Comparison of ENCODE assay signal across 8 mouse cellular contexts in the genomic region with DNA sequence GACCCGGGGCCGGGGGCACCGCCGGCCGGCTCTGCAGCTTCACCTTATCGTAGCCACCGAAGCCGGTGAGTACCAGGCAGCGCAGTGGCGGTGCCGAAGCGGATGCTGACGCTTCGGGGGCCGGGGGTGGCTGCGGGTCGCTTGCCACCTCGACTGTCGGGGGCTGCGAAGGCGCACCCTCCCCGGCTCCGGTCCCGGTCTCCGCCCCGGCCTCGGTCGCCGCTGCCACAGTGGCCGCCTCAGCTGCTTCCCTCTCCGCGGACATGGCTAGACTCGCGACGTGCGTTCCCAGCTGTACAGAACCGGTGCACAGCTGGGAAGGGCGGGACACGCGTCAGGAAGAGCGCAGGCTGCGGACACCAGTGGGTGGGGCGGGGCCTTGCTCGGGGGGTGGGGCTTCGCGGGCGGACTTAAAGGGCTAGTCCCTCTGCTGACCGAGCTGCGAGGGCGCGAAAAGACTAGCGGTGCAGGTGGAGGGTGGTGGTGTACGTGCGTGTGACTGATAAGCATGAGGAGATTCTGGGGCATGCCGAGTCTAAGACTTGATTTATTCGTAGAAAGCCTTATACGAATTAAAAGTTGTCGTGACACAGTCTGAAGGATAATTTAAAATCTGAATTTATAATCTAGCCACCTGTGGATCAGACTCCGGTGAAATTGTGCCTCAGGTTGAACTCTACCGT. TPM values are rescaled to one million over a fixed set of nuclear protein-coding genes. Genes with fewer than 3 reads are reported as not detected.
A peak's percentile ranks its signal among the peaks of the same experiment; 100 is the strongest.
DNase-seq lines count a peak whose midpoint lies in the region; ATAC-seq lines count a peak whose summit lies in the region.

Gene Vat1, minus strand, starts transcription at position 362 of the 683 bp plus-strand sequence.

- H3K9ac ChIP-seq in forebrain, embryonic 16.5 days (replicated peaks; ENCODE audit: low read depth, low read length): peak within 1 kb of the TSS; percentile 95
- H3K9ac ChIP-seq in hindbrain, embryonic 11.5 days (ENCODE audit: low read depth, low read length): peak within 1 kb of the TSS; percentile 83

- H3K9me3 ChIP-seq in forebrain, embryonic 16.5 days (ENCODE audit: control insufficient read depth, low read length): no peaks in the 10 kb centered on the region
- no peaks in the 10 kb centered on the region for H3K9me3 ChIP-seq in hindbrain, embryonic 11.5 days (ENCODE audit: control insufficient read depth, low read length)

- peak within 1 kb of the TSS; percentile 89 for H3K27ac ChIP-seq in forebrain, embryonic 16.5 days (ENCODE audit: low read length)
- peak within 1 kb of the TSS; percentile 93 for H3K27ac ChIP-seq in hindbrain, embryonic 11.5 days (ENCODE audit: low read depth, low read length)

- peaks cover 7% of the 10 kb centered on the region; the same call in 1 of the 2 replicates for H3K36me3 ChIP-seq in forebrain, embryonic 16.5 days (ENCODE audit: control insufficient read depth, insufficient read depth)
- H3K36me3 ChIP-seq in hindbrain, embryonic 11.5 days (ENCODE audit: control insufficient read depth, insufficient read depth, low read length): 0 out of 2 replicates have a peak, but pooled peaks cover 2% of the 10 kb centered on the region

- DNase-seq in ES-CJ7 (ENCODE audit: low read depth, low spot score): peak; percentile 67
- DNase-seq in brain, embryonic 18.5 days (ENCODE audit: low read depth, low spot score): peak; percentile 49
- no peak for DNase-seq in hindbrain, embryonic 11.5 days (ENCODE audit: low spot score)
- DNase-seq in layer of hippocampus, postnatal 14 days (ENCODE audit: low spot score in 2 of 2): peak; percentile 34 to 57
- peak; percentile 67 for DNase-seq in lung, postnatal 25 days (ENCODE audit: low spot score)
- DNase-seq in retina, adult 2 months (ENCODE audit: low read depth, low spot score): peak; percentile 64
- DNase-seq in thymus, postnatal 25 days: peak; percentile 69

- H3K4me1 ChIP-seq in forebrain, embryonic 16.5 days (replicated peaks; ENCODE audit: control insufficient read depth, insufficient read depth, low read length): peaks cover 52% of the 10 kb centered on the region
- H3K4me1 ChIP-seq in hindbrain, embryonic 11.5 days (replicated peaks; ENCODE audit: control insufficient read depth, insufficient read depth, low read length): peaks cover 24% of the 10 kb centered on the region

- peak within 1 kb of the TSS; percentile 89 for H3K4me2 ChIP-seq in forebrain, embryonic 16.5 days (ENCODE audit: low read length)
- peak within 1 kb of the TSS; percentile 88 for H3K4me2 ChIP-seq in hindbrain, embryonic 11.5 days (replicated peaks; ENCODE audit: low read depth, low read length)

- no peaks in the 10 kb centered on the region for H3K27me3 ChIP-seq in forebrain, embryonic 16.5 days (replicated peaks; ENCODE audit: control insufficient read depth, insufficient read depth, low read length)
- no peaks in the 10 kb centered on the region for H3K27me3 ChIP-seq in hindbrain, embryonic 11.5 days (ENCODE audit: control insufficient read depth, insufficient read depth, low read length)

- ATAC-seq in forebrain, embryonic 16.5 days: peak; percentile 61
- peak; percentile 59 for ATAC-seq in hindbrain, embryonic 11.5 days (ENCODE audit: low FRiP score)

- H3K4me3 ChIP-seq in forebrain, embryonic 16.5 days (replicated peaks; ENCODE audit: low read length): peak within 1 kb of the TSS; percentile 94
- peak within 1 kb of the TSS; percentile 93 for H3K4me3 ChIP-seq in hindbrain, embryonic 11.5 days (ENCODE audit: low read depth, low read length)

- WGBS in forebrain, embryonic 16.5 days: 1% methylated on average over 60 of the region's 60 CpGs
- WGBS in hindbrain, embryonic 11.5 days: under 1% methylated on average over 59 of the region's 60 CpGs

RNA-seq across cellular contexts. Expression of gene Vat1, which starts in this region (rescaled TPM):
- polyA plus RNA-seq in forebrain, embryonic 16.5 days (2015; fragmentation: Nextera tagmentation; extraction: Ambion mirVana): 65.5 and 79.5 TPM in 2 replicates
- polyA plus RNA-seq in hindbrain, embryonic 11.5 days (2014; fragmentation: Nextera tagmentation; extraction: Ambion mirVana): 74.5 and 89.4 TPM in 2 replicates
- 10 to 100 TPM; 53.0 to 64.9 TPM for total RNA-seq in layer of hippocampus, postnatal 14 days (2021)
